Mouse (Mus musculus) cortical plate, adult 2 months (tissue): ENCODE results near the gene Setd1a.

Source experiments
- CTCF ChIP-seq: fragments of 200-500 bp; IDR thresholded peaks from 2 replicates; pipeline ENCODE4 v1.5.1; 2011; ENCODE audit warnings: mild to moderate bottlenecking, control low read depth, low read length; ENCODE audit not compliant: insufficient read depth; ENCODE audit errors: extremely low read depth
- POLR2A ChIP-seq: fragments of 200-500 bp; IDR thresholded peaks from 2 replicates; pipeline ENCODE4 v1.6.1; 2011; ENCODE audit warnings: mild to moderate bottlenecking, low read length, control low read depth; ENCODE audit not compliant: insufficient read depth; ENCODE audit errors: extremely low read depth

- no peak; the same call in 1 of the 2 replicates for TF ChIP-seq POLR2A
- TF ChIP-seq CTCF = no peak
Observed at GRCm38 (mm10) chr7:127802313-127802712, 25.8 kb downstream of the Setd1a start.
